Mouse (Mus musculus): Measurements from ENCODE around the gene Zmiz1. TPM values are rescaled to one million over a fixed set of nuclear protein-coding genes. Genes with fewer than 3 reads are reported as not detected.

The Zmiz1 gene
- total RNA-seq, 2 experiments from 2014 or later: 26.6 to 28.6 TPM

- no peak for DNase-seq (ENCODE audit: low spot score)
Measured at GRCm38 (mm10) chr14:25454066-25454760, 4.8 kb upstream of the Zmiz1 start.

GRCm38 (mm10) chr14:25456666-25457433 is 2.1 kb upstream of the Zmiz1 start:
- no peak for DNase-seq (ENCODE audit: low spot score)

GRCm38 (mm10) chr14:25457434-25457957 is 1.5 kb upstream of the Zmiz1 start:
- peak; percentile 97 for DNase-seq (ENCODE audit: low spot score)

- DNase-seq (ENCODE audit: low spot score): no peak
Measured at GRCm38 (mm10) chr14:25458111-25459015, 622 bp upstream of the Zmiz1 start.

GRCm38 (mm10) chr14:25459394-25459997 is 511 bp downstream of the Zmiz1 start:
- DNase-seq (ENCODE audit: low spot score): peak; percentile 82

GRCm38 (mm10) chr14:25459998-25460800 is 1.2 kb downstream of the Zmiz1 start:
- peak; percentile 80 for DNase-seq (ENCODE audit: low spot score)

GRCm38 (mm10) chr14:25460801-25461675 is 2.1 kb downstream of the Zmiz1 start:
- DNase-seq (ENCODE audit: low spot score): peak; percentile 77

GRCm38 (mm10) chr14:25461676-25462385 is 2.8 kb downstream of the Zmiz1 start:
- DNase-seq (ENCODE audit: low spot score): no peak

- DNase-seq (ENCODE audit: low spot score): no peak
Measured at GRCm38 (mm10) chr14:25462975-25463374, 4.0 kb downstream of the Zmiz1 start.

GRCm38 (mm10) chr14:25463919-25464318 is 4.9 kb downstream of the Zmiz1 start:
- no peak for DNase-seq (ENCODE audit: low spot score)

- DNase-seq (ENCODE audit: low spot score): no peak
Measured at GRCm38 (mm10) chr14:25464611-25465307, 5.8 kb downstream of the Zmiz1 start.

GRCm38 (mm10) chr14:25466361-25466760 is 7.4 kb downstream of the Zmiz1 start:
- DNase-seq (ENCODE audit: low spot score): no peak

- DNase-seq (ENCODE audit: low spot score): no peak
Measured at GRCm38 (mm10) chr14:25467911-25468668, 9.1 kb downstream of the Zmiz1 start.

- DNase-seq (ENCODE audit: low spot score): no peak
Measured at GRCm38 (mm10) chr14:25468891-25469529, 10.0 kb downstream of the Zmiz1 start.

- no peak for DNase-seq (ENCODE audit: low spot score)
Measured at GRCm38 (mm10) chr14:25470224-25470805, 11.3 kb downstream of the Zmiz1 start.

- DNase-seq (ENCODE audit: low spot score): no peak
Measured at GRCm38 (mm10) chr14:25471035-25471434, 12.1 kb downstream of the Zmiz1 start.
